Mouse (Mus musculus): ENCODE measurements around the gene Nudt14. TPM values are rescaled to one million over a fixed set of nuclear protein-coding genes. Genes with fewer than 3 reads are reported as not detected.

Gene Nudt14
- polyA plus RNA-seq, 1 experiment from 2014 or later = 104 TPM

- no peaks in the 10 kb centered on the region for H3K36me3 ChIP-seq (ENCODE audit: insufficient read depth, low read length)
- 0 out of 2 replicates have a peak, but pooled peaks cover 7% of the 10 kb centered on the region for H3K4me1 ChIP-seq (ENCODE audit: insufficient read depth, low read length)
- no peak overlapping the region for H3K27ac ChIP-seq (ENCODE audit: low read length)
- no peak overlapping the region for H3K4me2 ChIP-seq (replicated peaks; ENCODE audit: low read depth, low read length)
- H3K9ac ChIP-seq (replicated peaks; ENCODE audit: low read length) = 0 out of 2 replicates have a peak overlapping the region, but pooled peaks have one; percentile 7
- H3K9me3 ChIP-seq (ENCODE audit: low read length) = no peaks in the 10 kb centered on the region
- no peaks in the 10 kb centered on the region for H3K27me3 ChIP-seq (ENCODE audit: insufficient read depth, low read length)
- ATAC-seq (ENCODE audit: low FRiP score, low TSS enrichment) = no peak
- WGBS = 35% methylated on average over 8 of the region's 8 CpGs
- no peak overlapping the region for H3K4me3 ChIP-seq (ENCODE audit: low read length)
Measured at GRCm38 (mm10) chr12:112917906-112918305, 24.0 kb downstream of the Nudt14 start.

DNA sequence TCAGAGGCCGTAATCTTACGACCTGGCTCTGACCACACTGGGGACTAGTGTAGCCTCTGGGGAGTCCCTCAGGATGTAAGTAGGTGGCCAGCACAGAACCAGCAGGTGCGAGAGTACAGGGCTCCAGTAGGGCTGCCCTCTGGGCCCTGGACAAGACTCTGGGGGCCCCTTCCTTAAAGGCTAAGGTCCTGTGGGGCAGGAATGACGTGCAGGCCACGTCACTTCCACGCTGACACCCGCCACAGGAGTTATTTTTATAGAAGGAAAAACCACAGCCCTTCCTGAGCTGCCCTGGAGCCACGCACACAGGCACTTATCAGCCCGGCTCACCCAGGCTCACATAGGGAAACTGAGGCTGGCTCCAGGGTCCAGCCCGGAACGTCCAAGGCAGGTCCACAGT, 24.4 kb downstream of the Nudt14 start:
- H3K9ac ChIP-seq (replicated peaks; ENCODE audit: low read length) = 0 out of 2 replicates have a peak overlapping the region, but pooled peaks have one; percentile 7
- H3K4me1 ChIP-seq (ENCODE audit: insufficient read depth, low read length) = 0 out of 2 replicates have a peak, but pooled peaks cover 7% of the 10 kb centered on the region
- H3K27me3 ChIP-seq (ENCODE audit: insufficient read depth, low read length) = no peaks in the 10 kb centered on the region
- ATAC-seq (ENCODE audit: low FRiP score, low TSS enrichment) = no peak
- no peaks in the 10 kb centered on the region for H3K9me3 ChIP-seq (ENCODE audit: low read length)
- H3K27ac ChIP-seq (ENCODE audit: low read length) = no peak overlapping the region
- H3K4me2 ChIP-seq (replicated peaks; ENCODE audit: low read depth, low read length) = no peak overlapping the region
- no peak overlapping the region for H3K4me3 ChIP-seq (ENCODE audit: low read length)
- no peaks in the 10 kb centered on the region for H3K36me3 ChIP-seq (ENCODE audit: insufficient read depth, low read length)
- 79% methylated on average over 11 of the region's 11 CpGs for WGBS

DNA sequence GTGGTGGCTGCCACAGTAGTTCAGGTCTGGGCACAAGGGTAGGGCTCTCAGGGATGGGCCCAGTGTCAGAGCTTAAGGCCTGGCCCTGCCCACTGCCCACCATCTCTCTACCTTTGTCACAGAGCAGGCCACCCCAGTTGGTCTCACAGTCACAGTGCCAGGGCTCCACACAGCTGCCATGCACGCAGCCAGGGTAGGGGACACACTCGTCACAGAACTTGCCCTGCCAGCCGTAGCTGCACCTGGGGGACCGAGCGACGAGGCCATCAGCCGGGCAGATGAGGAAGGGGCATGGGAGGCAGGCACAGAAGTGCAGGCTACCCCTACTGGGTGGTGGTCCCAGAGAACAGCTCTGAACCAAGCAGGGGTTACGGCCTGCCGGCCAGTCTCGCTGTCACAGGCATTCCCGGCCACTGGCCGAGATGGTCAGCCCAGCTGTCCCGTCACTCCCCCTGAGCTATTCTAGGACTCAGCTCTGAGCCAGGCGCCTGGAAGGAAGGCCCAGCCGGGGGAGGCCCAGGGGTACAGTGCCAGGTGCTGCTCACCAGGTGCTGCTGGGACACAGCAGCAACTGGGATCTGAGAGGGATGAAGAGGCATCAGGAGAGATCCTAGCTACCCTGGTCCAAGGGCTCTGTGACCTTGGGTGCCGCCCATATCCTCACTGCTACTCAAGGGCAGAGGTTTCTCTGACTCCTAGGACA, 25.1 kb downstream of the Nudt14 start:
- no peak for ATAC-seq (ENCODE audit: low FRiP score, low TSS enrichment)
- WGBS = 81% methylated on average over 16 of the region's 16 CpGs
- H3K36me3 ChIP-seq (ENCODE audit: insufficient read depth, low read length) = no peaks in the 10 kb centered on the region
- no peak overlapping the region for H3K9ac ChIP-seq (replicated peaks; ENCODE audit: low read length)
- no peak overlapping the region for H3K27ac ChIP-seq (ENCODE audit: low read length)
- H3K4me3 ChIP-seq (ENCODE audit: low read length) = no peak overlapping the region
- H3K9me3 ChIP-seq (ENCODE audit: low read length) = no peaks in the 10 kb centered on the region
- no peaks in the 10 kb centered on the region for H3K27me3 ChIP-seq (ENCODE audit: insufficient read depth, low read length)
- 0 out of 2 replicates have a peak, but pooled peaks cover 7% of the 10 kb centered on the region for H3K4me1 ChIP-seq (ENCODE audit: insufficient read depth, low read length)
- H3K4me2 ChIP-seq (replicated peaks; ENCODE audit: low read depth, low read length) = no peak overlapping the region

DNA sequence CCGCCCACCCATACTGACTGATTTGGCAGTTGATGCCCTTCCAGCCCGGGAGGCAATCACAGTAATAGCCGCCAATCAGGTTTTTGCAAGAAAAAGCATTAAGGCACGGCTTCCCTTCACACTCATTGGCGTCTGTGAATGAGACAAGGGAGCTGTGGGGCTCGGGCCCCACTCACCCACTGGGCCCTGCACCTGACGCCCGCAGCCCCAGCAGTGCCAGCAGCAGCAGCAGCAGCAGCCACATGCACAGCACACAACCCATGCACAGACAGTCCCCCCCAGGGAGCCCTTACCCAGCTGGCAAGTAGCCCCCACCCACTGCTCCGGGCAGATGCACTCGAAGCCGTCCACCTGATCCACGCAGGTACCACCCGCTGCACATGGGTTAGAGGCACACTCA, 26.3 kb downstream of the Nudt14 start:
- H3K9ac ChIP-seq (replicated peaks; ENCODE audit: low read length) = no peak overlapping the region; the same call in 1 of the 2 replicates
- no peaks in the 10 kb centered on the region for H3K9me3 ChIP-seq (ENCODE audit: low read length)
- H3K4me3 ChIP-seq (ENCODE audit: low read length) = no peak overlapping the region
- no peaks in the 10 kb centered on the region for H3K27me3 ChIP-seq (ENCODE audit: insufficient read depth, low read length)
- H3K36me3 ChIP-seq (ENCODE audit: insufficient read depth, low read length) = no peaks in the 10 kb centered on the region
- ATAC-seq (ENCODE audit: low FRiP score, low TSS enrichment) = no peak
- no peak overlapping the region for H3K4me2 ChIP-seq (replicated peaks; ENCODE audit: low read depth, low read length)
- H3K4me1 ChIP-seq (ENCODE audit: insufficient read depth, low read length) = 0 out of 2 replicates have a peak, but pooled peaks cover 7% of the 10 kb centered on the region
- no peak overlapping the region for H3K27ac ChIP-seq (ENCODE audit: low read length)
- 73% methylated on average over 13 of the region's 13 CpGs for WGBS

DNA sequence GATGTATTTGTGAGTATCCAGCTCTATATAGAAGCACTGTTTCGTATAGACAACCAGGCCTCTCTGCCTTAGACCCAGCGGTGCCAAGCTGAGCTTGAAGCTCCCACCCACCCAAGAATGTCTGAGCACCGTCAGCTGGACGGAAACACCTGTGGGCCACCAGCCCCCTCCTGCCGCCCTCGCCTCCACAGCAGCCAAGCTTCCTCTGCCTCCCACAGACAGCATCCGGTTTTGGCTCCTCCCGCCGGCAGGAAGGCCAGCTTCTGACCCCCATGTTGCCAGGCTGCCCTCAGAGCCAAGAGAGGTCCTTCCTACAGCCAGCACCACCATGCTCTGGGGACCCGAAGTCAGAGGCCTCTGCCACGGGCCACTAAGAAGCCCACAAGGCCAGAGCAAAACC, 27.4 kb downstream of the Nudt14 start:
- ATAC-seq (ENCODE audit: low FRiP score, low TSS enrichment) = no peak
- Histone ChIP-seq H3K4me3 (ENCODE audit: low read length) (no peak overlapping the region), H3K9me3 (ENCODE audit: low read length) (no peaks in the 10 kb centered on the region), H3K27me3 (ENCODE audit: insufficient read depth, low read length) (no peaks in the 10 kb centered on the region), H3K4me2 (replicated peaks; ENCODE audit: low read depth, low read length) (no peak overlapping the region), H3K9ac (replicated peaks; ENCODE audit: low read length) (no peak overlapping the region), H3K36me3 (ENCODE audit: insufficient read depth, low read length) (no peaks in the 10 kb centered on the region), H3K4me1 (ENCODE audit: insufficient read depth, low read length) (0 out of 2 replicates have a peak, but pooled peaks cover 7% of the 10 kb centered on the region), H3K27ac (ENCODE audit: low read length) (no peak overlapping the region)
- WGBS = 63% methylated on average over 11 of the region's 11 CpGs

- Histone ChIP-seq H3K4me2 (replicated peaks; ENCODE audit: low read depth, low read length) (no peak overlapping the region), H3K27ac (ENCODE audit: low read length) (no peak overlapping the region), H3K4me3 (ENCODE audit: low read length) (no peak overlapping the region)
Measured at GRCm38 (mm10) chr12:112912951-112913745, 28.8 kb downstream of the Nudt14 start.

GRCm38 (mm10) chr12:112911701-112912100, 30.2 kb downstream of the Nudt14 start:
- no peak overlapping the region for H3K9ac ChIP-seq (replicated peaks; ENCODE audit: low read length)
- no peaks in the 10 kb centered on the region for H3K4me1 ChIP-seq (ENCODE audit: insufficient read depth, low read length)
- 91% methylated on average over 17 of the region's 17 CpGs for WGBS
- peaks cover 6% of the 10 kb centered on the region; the same call in 1 of the 2 replicates for H3K36me3 ChIP-seq (ENCODE audit: insufficient read depth, low read length)
- no peak overlapping the region for H3K4me2 ChIP-seq (replicated peaks; ENCODE audit: low read depth, low read length)
- ATAC-seq (ENCODE audit: low FRiP score, low TSS enrichment) = no peak
- H3K9me3 ChIP-seq (ENCODE audit: low read length) = no peaks in the 10 kb centered on the region
- no peak overlapping the region for H3K4me3 ChIP-seq (ENCODE audit: low read length)
- H3K27ac ChIP-seq (ENCODE audit: low read length) = no peak overlapping the region
- H3K27me3 ChIP-seq (ENCODE audit: insufficient read depth, low read length) = no peaks in the 10 kb centered on the region

More at GRCm38 (mm10) chr12:112912951-112913745, 28.8 kb downstream of the Nudt14 start:
- H3K9me3 ChIP-seq (ENCODE audit: low read length) = no peaks in the 10 kb centered on the region
- no peaks in the 10 kb centered on the region for H3K27me3 ChIP-seq (ENCODE audit: insufficient read depth, low read length)
- 0 out of 2 replicates have a peak, but pooled peaks cover 7% of the 10 kb centered on the region for H3K4me1 ChIP-seq (ENCODE audit: insufficient read depth, low read length)
- H3K36me3 ChIP-seq (ENCODE audit: insufficient read depth, low read length) = peaks cover 6% of the 10 kb centered on the region; the same call in 1 of the 2 replicates
- no peak for ATAC-seq (ENCODE audit: low FRiP score, low TSS enrichment)
- WGBS = 85% methylated on average over 27 of the region's 28 CpGs
- H3K9ac ChIP-seq (replicated peaks; ENCODE audit: low read length) = no peak overlapping the region

DNA sequence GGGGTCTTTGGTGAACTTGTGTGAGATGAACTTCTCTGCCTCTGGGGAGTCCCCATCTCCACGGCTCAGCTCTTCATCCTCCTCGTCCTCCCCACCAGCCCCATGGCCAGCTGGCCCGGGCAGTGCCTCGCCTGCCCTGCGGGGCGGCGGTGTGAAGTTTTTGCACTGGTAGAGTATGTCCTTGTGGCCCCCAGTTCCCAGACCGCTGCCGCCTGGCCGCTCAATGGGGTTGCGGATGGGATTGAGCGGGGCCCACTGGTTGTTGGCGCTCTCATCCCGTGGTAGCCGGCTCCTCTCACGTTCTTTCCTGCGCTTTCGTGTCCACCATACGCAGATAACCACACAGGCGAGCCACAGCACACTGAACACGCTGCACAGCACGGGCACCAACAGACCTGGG, 32.9 kb downstream of the Nudt14 start:
- no peaks in the 10 kb centered on the region for H3K9me3 ChIP-seq (ENCODE audit: low read length)
- no peak overlapping the region for H3K9ac ChIP-seq (replicated peaks; ENCODE audit: low read length)
- peaks cover 6% of the 10 kb centered on the region; the same call in 1 of the 2 replicates for H3K36me3 ChIP-seq (ENCODE audit: insufficient read depth, low read length)
- H3K4me3 ChIP-seq (ENCODE audit: low read length) = no peak overlapping the region
- no peak overlapping the region for H3K4me2 ChIP-seq (replicated peaks; ENCODE audit: low read depth, low read length)
- no peak for ATAC-seq (ENCODE audit: low FRiP score, low TSS enrichment)
- no peaks in the 10 kb centered on the region for H3K27me3 ChIP-seq (ENCODE audit: insufficient read depth, low read length)
- H3K4me1 ChIP-seq (ENCODE audit: insufficient read depth, low read length) = no peaks in the 10 kb centered on the region
- no peak overlapping the region for H3K27ac ChIP-seq (ENCODE audit: low read length)
- WGBS = 96% methylated on average over 22 of the region's 22 CpGs

DNA sequence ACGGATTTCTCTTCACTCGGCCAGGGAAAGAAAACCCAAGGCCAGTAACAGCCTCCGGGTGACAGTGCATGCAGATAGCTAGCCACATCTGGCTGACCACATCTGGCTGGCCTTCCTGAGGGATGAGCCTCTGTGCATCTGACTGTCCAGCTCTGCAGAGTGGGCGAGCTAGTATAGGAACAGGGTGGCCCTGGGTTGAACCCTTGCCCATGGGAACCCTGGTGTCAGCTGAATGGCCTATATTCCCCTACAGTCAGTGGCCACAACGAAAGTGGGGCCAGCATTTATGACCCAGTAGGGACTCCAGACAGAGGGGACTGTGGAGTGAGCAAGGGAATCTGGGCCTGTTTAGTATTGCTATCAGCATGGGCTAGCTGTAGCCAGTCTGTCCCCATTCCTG, 36.9 kb downstream of the Nudt14 start:
- no peaks in the 10 kb centered on the region for H3K9me3 ChIP-seq (ENCODE audit: low read length)
- WGBS = 75% methylated on average over 5 of the region's 5 CpGs
- H3K4me2 ChIP-seq (replicated peaks; ENCODE audit: low read depth, low read length) = no peak overlapping the region
- no peaks in the 10 kb centered on the region for H3K4me1 ChIP-seq (ENCODE audit: insufficient read depth, low read length)
- H3K36me3 ChIP-seq (ENCODE audit: insufficient read depth, low read length) = peaks cover 6% of the 10 kb centered on the region; the same call in 1 of the 2 replicates
- no peak overlapping the region for H3K4me3 ChIP-seq (ENCODE audit: low read length)
- no peak overlapping the region for H3K27ac ChIP-seq (ENCODE audit: low read length)
- ATAC-seq (ENCODE audit: low FRiP score, low TSS enrichment) = no peak
- no peak overlapping the region for H3K9ac ChIP-seq (replicated peaks; ENCODE audit: low read length)
- no peaks in the 10 kb centered on the region for H3K27me3 ChIP-seq (ENCODE audit: insufficient read depth, low read length)
